Mouse (Mus musculus): ENCODE results near the gene Myh7. TPM values are rescaled to one million over a fixed set of nuclear protein-coding genes. Genes with fewer than 3 reads are reported as not detected.
"Not testable (repeated sequence)": the region's sequence is repeated elsewhere in the genome, so short reads cannot be mapped to it uniquely, and the experiment has no call there.

The Myh7 gene
- polyA plus RNA-seq, 1 experiment from 2014 or later, result 5,583 TPM

GRCm38 (mm10) chr14:54958503-54958902 lies 35.9 kb downstream of the Myh7 start:
- H3K27ac ChIP-seq (ENCODE audit: poor library complexity, severe bottlenecking), result peak overlapping the region; percentile 49; the same call in 1 of the 2 replicates
- H3K27me3 ChIP-seq (replicated peaks), result no peaks in the 10 kb centered on the region
- peak overlapping the region; percentile 41 for H3K9ac ChIP-seq
- peak overlapping the region; percentile 20; the same call in 1 of the 2 replicates for H3K4me3 ChIP-seq
- peak overlapping the region; percentile 68 for H3K4me2 ChIP-seq
- ATAC-seq (ENCODE audit: insufficient number of reproducible peaks, low FRiP score), result no peak
- no peaks in the 10 kb centered on the region for H3K9me3 ChIP-seq (replicated peaks)
- WGBS, result 62% methylated on average over 4 of the region's 4 CpGs
- H3K36me3 ChIP-seq, result peaks cover 89% of the 10 kb centered on the region
- H3K4me1 ChIP-seq (replicated peaks), result peaks cover 47% of the 10 kb centered on the region

- 72% methylated on average over 9 of the region's 9 CpGs for WGBS
- peaks cover 91% of the 10 kb centered on the region for H3K36me3 ChIP-seq
- no peak for ATAC-seq (ENCODE audit: insufficient number of reproducible peaks, low FRiP score)
- H3K27ac ChIP-seq (ENCODE audit: poor library complexity, severe bottlenecking), result 0 out of 2 replicates have a peak overlapping the region, but pooled peaks have one; percentile 15
- H3K9ac ChIP-seq, result peak overlapping the region; percentile 46
- H3K4me2 ChIP-seq, result peak overlapping the region; percentile 20; the same call in 1 of the 2 replicates
- peaks cover 34% of the 10 kb centered on the region for H3K4me1 ChIP-seq (replicated peaks)
- peak overlapping the region; percentile 7; the same call in 1 of the 2 replicates for H3K4me3 ChIP-seq
- H3K27me3 ChIP-seq (replicated peaks), result no peaks in the 10 kb centered on the region
- no peaks in the 10 kb centered on the region for H3K9me3 ChIP-seq (replicated peaks)
These were observed 37.9 kb downstream of the Myh7 start for GRCm38 (mm10) chr14:54956533-54956932.

- no peak overlapping the region for H3K4me2 ChIP-seq
- H3K9me3 ChIP-seq (replicated peaks), result no peaks in the 10 kb centered on the region
- H3K9ac ChIP-seq, result no peak overlapping the region
- no peak for ATAC-seq (ENCODE audit: insufficient number of reproducible peaks, low FRiP score)
- 63% methylated on average over 3 of the region's 3 CpGs for WGBS
- H3K36me3 ChIP-seq, result peaks cover 90% of the 10 kb centered on the region
- no peak overlapping the region for H3K4me3 ChIP-seq
- peaks cover 24% of the 10 kb centered on the region for H3K4me1 ChIP-seq (replicated peaks)
- H3K27ac ChIP-seq (ENCODE audit: poor library complexity, severe bottlenecking), result no peak overlapping the region
- H3K27me3 ChIP-seq (replicated peaks), result no peaks in the 10 kb centered on the region
These were observed 38.9 kb downstream of the Myh7 start for GRCm38 (mm10) chr14:54955481-54955880.

- Histone ChIP-seq H3K27ac (ENCODE audit: poor library complexity, severe bottlenecking) (0 out of 2 replicates have a peak overlapping the region, but pooled peaks have one; percentile 15), H3K4me1 (replicated peaks) (peaks cover 24% of the 10 kb centered on the region), H3K4me2 (no peak overlapping the region), H3K27me3 (replicated peaks) (peaks cover 6% of the 10 kb centered on the region), H3K9me3 (replicated peaks) (no peaks in the 10 kb centered on the region), H3K4me3 (no peak overlapping the region), H3K36me3 (peaks cover 90% of the 10 kb centered on the region), H3K9ac (no peak overlapping the region)
- WGBS, result 65% methylated on average over 3 of the region's 3 CpGs
- no peak for ATAC-seq (ENCODE audit: insufficient number of reproducible peaks, low FRiP score)
These were observed 40.0 kb downstream of the Myh7 start for GRCm38 (mm10) chr14:54954474-54954873.

- Histone ChIP-seq H3K4me1 (replicated peaks) (peaks cover 27% of the 10 kb centered on the region), H3K9ac (no peak overlapping the region), H3K4me3 (no peak overlapping the region), H3K4me2 (no peak overlapping the region), H3K27ac (ENCODE audit: poor library complexity, severe bottlenecking) (peak overlapping the region; percentile 15; the same call in 1 of the 2 replicates), H3K9me3 (replicated peaks) (no peaks in the 10 kb centered on the region), H3K36me3 (peaks cover 90% of the 10 kb centered on the region), H3K27me3 (replicated peaks) (peaks cover 8% of the 10 kb centered on the region)
- WGBS, result 74% methylated on average over 8 of the region's 8 CpGs
- ATAC-seq (ENCODE audit: insufficient number of reproducible peaks, low FRiP score), result no peak
These were observed 40.7 kb downstream of the Myh7 start for GRCm38 (mm10) chr14:54953664-54954206.

GRCm38 (mm10) chr14:54951587-54951986 lies 42.8 kb downstream of the Myh7 start:
- Histone ChIP-seq H3K9ac (no peak overlapping the region), H3K36me3 (peaks cover 89% of the 10 kb centered on the region), H3K4me3 (no peak overlapping the region), H3K4me1 (replicated peaks) (peaks cover 33% of the 10 kb centered on the region), H3K4me2 (no peak overlapping the region), H3K27me3 (replicated peaks) (peaks cover 8% of the 10 kb centered on the region), H3K9me3 (replicated peaks) (no peaks in the 10 kb centered on the region), H3K27ac (ENCODE audit: poor library complexity, severe bottlenecking) (peak overlapping the region; percentile 13; the same call in 1 of the 2 replicates)
- WGBS, result 74% methylated on average over 6 of the region's 6 CpGs
- no peak for ATAC-seq (ENCODE audit: insufficient number of reproducible peaks, low FRiP score)

GRCm38 (mm10) chr14:54950493-54950892 lies 43.9 kb downstream of the Myh7 start:
- Histone ChIP-seq H3K4me2 (no peak overlapping the region), H3K4me3 (no peak overlapping the region), H3K27me3 (replicated peaks) (peaks cover 8% of the 10 kb centered on the region), H3K9me3 (replicated peaks) (no peaks in the 10 kb centered on the region), H3K4me1 (replicated peaks) (peaks cover 33% of the 10 kb centered on the region), H3K9ac (no peak overlapping the region), H3K36me3 (peaks cover 91% of the 10 kb centered on the region), H3K27ac (ENCODE audit: poor library complexity, severe bottlenecking) (peak overlapping the region; percentile 8; the same call in 1 of the 2 replicates)
- 0 out of 2 replicates have a peak, but pooled peaks have one; percentile 5 for ATAC-seq (ENCODE audit: insufficient number of reproducible peaks, low FRiP score)
- WGBS, result 49% methylated on average over 12 of the region's 12 CpGs

- Histone ChIP-seq H3K4me3 (no peak overlapping the region), H3K4me1 (replicated peaks) (peaks cover 33% of the 10 kb centered on the region), H3K4me2 (no peak overlapping the region), H3K27me3 (replicated peaks) (peaks cover 8% of the 10 kb centered on the region), H3K9me3 (replicated peaks) (no peaks in the 10 kb centered on the region), H3K27ac (ENCODE audit: poor library complexity, severe bottlenecking) (peak overlapping the region; percentile 57; the same call in 1 of the 2 replicates), H3K36me3 (peaks cover 96% of the 10 kb centered on the region), H3K9ac (0 out of 2 replicates have a peak overlapping the region, but pooled peaks have one; percentile 16)
- no peak for ATAC-seq (ENCODE audit: insufficient number of reproducible peaks, low FRiP score)
- 74% methylated on average over 9 of the region's 9 CpGs for WGBS
These were observed 45.6 kb downstream of the Myh7 start for GRCm38 (mm10) chr14:54948781-54949180.

- H3K4me2 ChIP-seq, result not testable (repeated sequence)
- H3K27ac ChIP-seq (ENCODE audit: poor library complexity, severe bottlenecking), result 0 out of 2 replicates have a peak overlapping the region, but pooled peaks have one; percentile 13
These were observed 47.4 kb downstream of the Myh7 start for GRCm38 (mm10) chr14:54947008-54947407.

GRCm38 (mm10) chr14:54945975-54946704 lies 48.3 kb downstream of the Myh7 start:
- no peak overlapping the region for H3K9ac ChIP-seq
- peaks cover 37% of the 10 kb centered on the region for H3K4me1 ChIP-seq (replicated peaks)
- H3K27ac ChIP-seq (ENCODE audit: poor library complexity, severe bottlenecking), result peak overlapping the region; percentile 18; the same call in 1 of the 2 replicates
- no peak for ATAC-seq (ENCODE audit: insufficient number of reproducible peaks, low FRiP score)
- H3K36me3 ChIP-seq, result peaks cover 96% of the 10 kb centered on the region
- H3K27me3 ChIP-seq (replicated peaks), result peaks cover 8% of the 10 kb centered on the region
- H3K4me2 ChIP-seq, result no peak overlapping the region
- H3K4me3 ChIP-seq, result no peak overlapping the region
- H3K9me3 ChIP-seq (replicated peaks), result no peaks in the 10 kb centered on the region
- WGBS, result 42% methylated on average over 19 of the region's 19 CpGs

More at GRCm38 (mm10) chr14:54947008-54947407, 47.4 kb downstream of the Myh7 start:
- H3K4me1 ChIP-seq (replicated peaks), result peaks cover 33% of the 10 kb centered on the region
- H3K9me3 ChIP-seq (replicated peaks); ATAC-seq (ENCODE audit: insufficient number of reproducible peaks, low FRiP score); H3K27me3 ChIP-seq (replicated peaks); H3K4me3 ChIP-seq: not testable (repeated sequence)
- WGBS, result 82% methylated on average over 11 of the region's 11 CpGs
- H3K9ac ChIP-seq, result peak overlapping the region; percentile 45; the same call in 1 of the 2 replicates
- peaks cover 96% of the 10 kb centered on the region for H3K36me3 ChIP-seq

GRCm38 (mm10) chr14:54944939-54945338 lies 49.5 kb downstream of the Myh7 start:
- Histone ChIP-seq H3K27me3 (replicated peaks) (peaks cover 6% of the 10 kb centered on the region), H3K4me2 (no peak overlapping the region), H3K36me3 (peaks cover 90% of the 10 kb centered on the region), H3K27ac (ENCODE audit: poor library complexity, severe bottlenecking) (no peak overlapping the region), H3K4me3 (no peak overlapping the region), H3K9me3 (replicated peaks) (no peaks in the 10 kb centered on the region), H3K4me1 (replicated peaks) (peaks cover 35% of the 10 kb centered on the region), H3K9ac (no peak overlapping the region)
- WGBS, result 45% methylated on average over 2 of the region's 2 CpGs
- ATAC-seq (ENCODE audit: insufficient number of reproducible peaks, low FRiP score), result no peak
